Mouse (Mus musculus): ENCODE measurements around the gene 4933407L21Rik.
"Not testable (repeated sequence)": the region's sequence is repeated elsewhere in the genome, so short reads cannot be mapped to it uniquely, and the experiment has no call there.

The 4933407L21Rik gene

DNA sequence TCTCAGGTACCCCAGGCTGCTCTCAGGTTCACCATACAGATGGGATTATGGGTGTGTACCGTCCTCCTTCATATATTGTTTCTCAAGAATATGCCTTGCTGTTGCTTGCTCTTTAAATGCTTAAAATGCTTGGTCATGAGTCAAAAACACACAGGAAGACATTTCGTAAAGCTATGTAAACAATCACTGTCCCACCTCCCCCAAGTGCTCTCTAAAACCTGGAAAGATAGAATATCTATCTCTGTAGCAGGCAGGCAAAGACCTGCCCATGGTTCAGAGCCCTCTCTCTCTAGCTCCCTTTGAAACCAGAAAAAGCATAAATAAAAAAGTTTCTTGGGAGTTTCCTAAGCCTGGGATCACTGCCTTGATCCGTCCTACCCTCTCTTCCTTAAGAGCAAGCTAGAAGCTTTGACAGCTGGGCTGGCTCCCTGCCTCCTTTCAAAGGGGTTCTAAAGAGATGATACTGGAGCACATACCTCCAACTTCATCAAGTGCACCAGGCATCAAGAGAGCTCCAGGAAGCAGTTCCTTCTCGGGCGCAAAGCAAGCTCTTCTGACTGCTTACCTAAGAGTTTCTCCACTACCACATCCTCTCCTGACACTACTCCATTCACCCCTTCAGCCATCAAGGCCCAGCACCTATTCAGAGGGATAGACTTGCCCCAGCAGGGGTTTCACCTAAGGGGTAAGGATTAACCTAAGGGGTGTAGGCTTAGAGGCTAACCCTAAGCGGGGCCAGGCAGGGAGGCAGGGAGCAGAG lies 31.0 kb downstream of the 4933407L21Rik start:
- DNase-seq (ENCODE audit: low spot score), result no peak

DNA sequence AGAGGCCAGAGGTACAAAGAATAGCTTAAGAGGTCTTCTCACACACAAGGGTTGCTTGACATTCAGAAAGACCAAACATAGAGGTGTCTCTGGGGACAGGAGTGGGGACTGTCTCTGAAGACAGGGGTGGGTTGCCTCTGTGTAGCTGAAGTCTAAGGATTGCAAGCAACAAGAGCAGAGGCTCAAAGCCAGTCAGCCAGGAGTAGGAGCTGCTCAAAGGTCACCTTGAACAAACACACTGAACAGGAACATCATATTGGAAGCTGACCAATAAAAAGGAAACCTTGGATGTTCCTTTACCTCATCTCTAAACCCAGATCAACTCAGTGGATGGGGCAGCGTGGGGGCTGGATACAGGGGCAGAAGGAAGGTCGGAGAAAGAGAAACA lies 31.6 kb downstream of the 4933407L21Rik start:
- DNase-seq (ENCODE audit: low spot score), result no peak

DNA sequence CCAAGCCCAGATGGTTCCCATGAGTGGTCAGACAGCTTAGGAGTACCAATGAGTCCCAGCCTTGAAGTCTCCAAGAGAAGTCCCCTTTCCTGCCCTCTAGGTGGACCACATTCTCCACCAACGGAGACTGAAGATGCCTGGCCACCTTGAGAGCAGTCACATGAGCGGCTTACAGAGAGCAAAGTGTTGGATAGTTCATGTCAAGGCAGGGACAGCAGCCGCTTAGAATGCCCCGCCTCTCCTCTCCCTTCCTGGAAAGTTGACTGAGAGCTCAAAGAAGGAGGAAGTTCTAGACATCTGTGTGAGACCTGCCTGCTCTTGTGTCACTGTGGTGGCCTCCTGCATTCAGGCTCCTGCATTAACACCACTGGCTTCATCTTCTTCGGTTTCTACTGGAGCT lies 32.6 kb downstream of the 4933407L21Rik start, which contains the start of gene Gpr55:
Gene Gpr55 (minus strand): TSS at position 135 of the 400 bp plus-strand sequence.
- DNase-seq (ENCODE audit: low spot score), result peak; percentile 35

DNA sequence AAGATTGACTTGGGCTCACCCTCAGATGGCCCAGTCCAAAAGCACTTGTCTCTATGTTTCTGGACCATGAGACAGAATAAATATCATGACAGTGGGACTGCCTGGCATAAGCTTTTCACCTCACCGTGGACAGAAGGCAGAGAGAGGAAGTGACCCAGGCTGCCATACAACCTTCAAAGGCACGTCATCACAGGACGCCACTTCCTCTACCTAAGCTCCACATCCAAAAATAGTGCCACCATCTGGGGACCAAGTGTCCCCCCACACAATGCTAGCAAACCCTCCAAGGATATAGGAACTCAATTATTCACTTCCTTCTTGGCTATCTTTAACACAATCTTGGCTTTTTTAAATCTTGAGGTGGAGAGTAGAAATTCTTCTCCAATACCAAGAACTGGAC lies 33.8 kb downstream of the 4933407L21Rik start:
- no peak for DNase-seq (ENCODE audit: low spot score)

DNA sequence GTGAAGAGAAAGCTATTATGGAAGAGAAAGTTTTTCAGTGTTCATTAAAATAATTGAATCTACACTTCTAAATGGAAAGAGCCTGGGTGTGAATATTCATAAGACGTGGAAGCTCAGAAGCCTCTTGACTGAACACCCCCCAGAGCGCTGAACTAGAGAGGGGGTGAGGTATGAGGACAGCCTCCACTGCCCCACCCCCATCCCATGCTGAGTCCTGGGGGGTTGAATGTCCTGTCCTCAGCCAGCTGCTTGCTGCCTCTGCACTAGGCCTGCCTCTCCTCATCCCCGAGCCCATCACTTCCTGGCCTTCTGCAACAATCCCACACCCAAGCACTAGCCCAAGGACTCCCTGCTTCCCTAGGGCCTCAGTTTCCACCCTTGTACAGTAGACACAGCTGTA lies 37.6 kb downstream of the 4933407L21Rik start:
- no peak for DNase-seq (ENCODE audit: low spot score)

DNA sequence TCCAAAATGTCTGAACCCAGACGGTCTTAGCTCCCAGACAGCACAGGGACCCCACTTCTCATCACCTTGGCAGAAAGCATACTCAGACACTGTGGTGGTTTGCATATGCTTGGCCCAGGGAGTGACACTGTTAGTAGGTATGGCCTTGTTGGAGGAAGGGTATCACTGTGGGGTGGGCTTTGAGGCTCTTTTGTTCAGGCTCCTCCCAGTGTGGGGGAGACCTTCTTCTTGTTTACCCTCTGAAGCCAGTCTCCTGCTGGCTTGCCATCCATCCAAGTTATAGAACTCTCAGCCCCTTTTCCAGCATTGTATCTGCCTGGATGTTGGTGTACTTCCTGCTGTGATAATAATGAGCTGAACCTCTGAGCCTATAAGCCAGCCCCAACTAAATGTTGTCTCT lies 40.8 kb downstream of the 4933407L21Rik start:
- no peak for DNase-seq (ENCODE audit: low spot score)

DNA sequence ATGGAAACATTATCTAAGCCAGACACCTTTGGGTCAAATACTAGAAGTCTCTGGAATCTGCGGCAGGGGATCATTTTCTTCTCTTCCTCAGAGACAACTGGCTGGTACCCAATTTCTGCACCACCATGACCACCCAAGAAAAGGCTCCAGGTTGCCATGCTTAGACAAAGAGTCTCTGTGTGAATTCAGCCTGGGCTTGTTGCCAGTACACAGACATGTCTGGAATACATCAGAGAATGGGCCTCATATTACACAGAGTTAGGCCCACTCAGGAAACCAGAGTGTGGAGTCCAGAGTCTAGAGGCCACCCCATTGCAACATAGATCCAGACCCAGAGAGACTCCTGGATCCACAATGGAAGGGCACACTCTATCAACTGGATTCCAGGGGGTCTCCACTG lies 41.2 kb downstream of the 4933407L21Rik start:
- no peak for DNase-seq (ENCODE audit: low spot score)

DNA sequence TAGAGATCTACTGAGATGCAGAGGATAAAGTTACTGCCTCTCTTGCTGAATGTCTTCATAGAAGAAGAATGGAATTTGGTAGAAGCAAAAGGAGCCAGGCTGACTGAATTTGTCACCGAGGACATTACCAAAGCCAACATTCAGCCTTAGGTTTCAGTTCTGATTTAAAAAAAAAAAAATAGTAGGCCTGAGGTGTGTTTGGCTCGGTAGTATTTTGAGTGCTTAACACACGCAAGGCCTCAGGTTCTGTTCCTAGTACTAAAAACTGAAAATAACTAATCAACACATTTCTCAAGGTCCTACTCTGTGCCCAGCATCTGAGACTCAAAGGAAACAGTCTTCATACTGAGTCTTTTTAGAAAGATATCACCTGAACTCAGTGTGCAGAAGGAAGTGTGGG lies 42.8 kb downstream of the 4933407L21Rik start:
- DNase-seq (ENCODE audit: low spot score), result no peak

DNA sequence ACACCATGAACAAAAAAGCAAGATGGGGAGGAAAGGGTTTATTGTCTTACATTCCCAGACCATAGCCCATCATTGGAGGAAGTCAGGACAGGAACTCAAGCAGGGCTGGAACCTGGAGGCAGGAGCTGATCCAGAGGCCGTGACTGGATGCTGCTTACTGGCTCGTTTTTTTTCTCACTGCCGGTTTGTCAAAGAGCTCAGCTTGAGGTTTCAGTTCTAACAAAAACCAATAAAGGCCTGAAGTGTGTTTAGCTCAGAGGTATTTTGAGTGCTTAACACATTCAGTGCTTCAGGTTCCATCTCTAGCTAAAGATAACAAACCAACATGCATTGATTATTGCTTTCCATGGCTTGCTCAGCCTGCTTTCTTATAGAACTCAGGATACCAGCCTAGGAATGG lies 44.1 kb downstream of the 4933407L21Rik start:
- DNase-seq (ENCODE audit: low spot score), result no peak

DNA sequence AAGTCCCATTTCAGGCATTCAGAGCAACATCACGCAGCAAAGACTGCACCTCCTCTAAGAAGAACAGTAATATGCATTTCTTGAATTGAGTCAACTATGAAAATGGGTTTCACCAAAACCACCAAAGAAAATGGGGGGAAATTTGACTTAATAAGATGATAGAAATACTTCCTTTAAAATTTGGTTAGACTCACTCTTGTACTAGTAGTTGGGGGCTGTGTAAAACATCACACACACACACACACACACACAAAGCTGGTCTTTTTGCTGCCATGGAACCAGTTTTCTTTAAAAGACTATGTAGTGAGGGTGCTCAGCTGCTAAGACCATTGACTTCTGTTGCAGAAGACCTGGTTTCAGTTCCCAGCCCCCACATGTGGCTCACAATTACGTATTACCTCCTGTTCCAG lies 45.2 kb downstream of the 4933407L21Rik start:
- no peak for DNase-seq (ENCODE audit: low spot score)

DNA sequence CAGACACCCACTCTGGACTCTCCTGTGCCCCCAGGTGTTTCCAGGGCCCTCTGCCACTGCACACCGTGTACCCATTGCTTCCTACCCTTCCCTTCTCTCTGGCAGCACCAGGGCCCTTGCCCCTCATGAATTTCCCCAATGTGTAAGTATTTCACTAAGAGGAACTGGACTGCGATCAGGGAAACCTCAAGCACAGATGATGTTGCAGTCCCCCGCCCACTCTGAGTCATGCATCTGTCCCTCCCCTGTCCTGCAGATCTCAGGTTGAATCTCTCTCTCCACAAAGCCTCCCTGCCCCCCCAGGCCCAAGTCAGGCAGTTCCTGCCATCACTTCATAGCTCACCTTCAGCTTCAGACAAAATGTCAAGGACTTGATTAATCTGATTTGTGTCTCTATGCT lies 49.4 kb downstream of the 4933407L21Rik start:
- DNase-seq (ENCODE audit: low spot score), result no peak

DNA sequence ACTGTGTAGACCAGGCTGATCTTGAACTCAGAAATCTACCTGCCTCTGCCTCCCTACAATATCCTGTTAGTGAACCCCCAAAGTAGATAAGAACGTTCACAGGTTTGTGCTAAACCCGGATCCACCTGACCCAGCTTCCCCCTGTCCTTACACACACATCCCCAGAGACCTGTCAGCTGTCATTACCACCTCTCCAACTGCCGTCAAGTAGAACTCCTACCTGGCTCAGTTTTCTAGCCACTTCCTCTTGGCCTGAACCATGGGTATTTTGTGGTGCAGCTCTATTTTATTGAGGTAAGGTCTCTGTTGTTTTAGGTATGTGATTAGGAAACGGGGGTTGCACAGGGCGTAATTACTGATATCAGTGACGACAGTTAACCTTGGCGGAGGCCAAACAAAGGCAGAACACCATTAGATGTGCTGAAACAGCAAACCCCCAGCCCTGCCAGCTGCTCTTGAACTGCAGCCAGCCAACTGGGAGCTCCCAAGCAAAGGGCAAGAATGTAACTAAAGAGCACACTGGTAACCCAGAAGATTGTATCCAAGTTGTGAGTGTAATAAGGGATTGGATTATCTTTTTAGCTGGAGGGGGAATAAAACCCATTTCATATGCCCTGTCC lies 53.6 kb downstream of the 4933407L21Rik start:
- no peak for DNase-seq (ENCODE audit: low spot score)

DNA sequence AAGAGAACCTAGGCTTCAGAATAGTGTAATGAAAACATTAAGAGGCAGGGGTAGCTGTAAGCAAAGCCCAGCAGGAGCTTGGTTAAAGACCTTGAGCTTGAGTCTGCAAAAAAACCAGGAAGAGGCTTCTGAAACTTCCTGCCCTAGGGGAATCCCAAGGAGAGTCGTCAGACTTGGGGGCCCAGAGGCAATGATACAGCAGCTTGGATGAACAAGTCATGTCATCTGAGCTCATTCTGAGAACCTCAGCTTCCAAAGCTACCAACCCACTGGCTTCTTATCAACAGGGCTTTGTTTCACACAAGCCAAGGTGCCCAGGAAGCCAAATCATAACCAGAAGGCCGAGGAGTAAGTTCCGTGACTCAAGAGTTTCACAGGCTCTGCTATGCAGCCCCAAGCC lies 57.5 kb downstream of the 4933407L21Rik start:
- DNase-seq (ENCODE audit: low spot score), result no peak

DNA sequence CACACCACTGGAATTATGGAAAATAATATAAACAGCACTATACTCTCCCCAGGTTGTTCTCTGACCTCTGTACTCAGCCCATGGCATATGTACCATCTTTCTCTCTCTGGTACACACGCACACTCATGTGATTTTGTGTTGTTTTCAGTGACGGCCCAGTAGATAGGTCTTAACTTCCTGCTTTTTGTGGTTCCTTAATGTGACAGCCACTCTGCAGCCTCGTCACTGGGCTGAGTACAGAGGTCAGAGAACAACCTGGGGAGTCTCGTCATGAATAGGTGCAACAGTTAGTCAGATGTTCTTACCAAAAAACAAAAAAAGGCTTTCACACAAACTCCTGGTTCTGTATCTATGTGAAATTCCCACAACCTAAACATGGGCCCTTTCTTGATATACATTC lies 60.1 kb downstream of the 4933407L21Rik start:
- DNase-seq (ENCODE audit: low spot score), result peak; percentile 11

DNA sequence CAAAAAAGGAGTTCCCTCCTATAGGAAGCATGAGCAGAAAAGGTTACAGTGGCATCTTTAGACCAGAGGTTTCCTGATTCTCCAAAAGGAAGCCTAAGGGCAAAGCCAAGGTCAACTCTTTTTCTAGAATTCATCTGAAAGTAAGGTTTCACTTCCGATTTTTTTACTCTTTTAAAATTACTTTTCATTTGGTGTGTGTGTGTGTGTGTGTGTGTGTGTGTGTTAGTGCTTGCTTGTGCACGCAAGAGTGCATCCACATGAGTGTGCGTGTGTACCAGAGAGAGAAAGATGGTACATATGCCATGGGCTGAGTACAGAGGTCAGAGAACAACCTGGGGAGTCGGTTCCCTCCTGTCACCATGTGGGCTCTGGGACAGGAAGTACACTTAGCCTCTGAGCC lies 60.6 kb downstream of the 4933407L21Rik start:
- not testable (repeated sequence) for DNase-seq (ENCODE audit: low spot score)
